Mouse (Mus musculus): ENCODE results near the gene Numa1. TPM values are rescaled to one million over a fixed set of nuclear protein-coding genes. Genes with fewer than 3 reads are reported as not detected.
"Not testable (repeated sequence)": the region's sequence is repeated elsewhere in the genome, so short reads cannot be mapped to it uniquely, and the experiment has no call there.

Numa1 gene
- polyA plus RNA-seq, 1 experiment = 71.8 TPM

DNA sequence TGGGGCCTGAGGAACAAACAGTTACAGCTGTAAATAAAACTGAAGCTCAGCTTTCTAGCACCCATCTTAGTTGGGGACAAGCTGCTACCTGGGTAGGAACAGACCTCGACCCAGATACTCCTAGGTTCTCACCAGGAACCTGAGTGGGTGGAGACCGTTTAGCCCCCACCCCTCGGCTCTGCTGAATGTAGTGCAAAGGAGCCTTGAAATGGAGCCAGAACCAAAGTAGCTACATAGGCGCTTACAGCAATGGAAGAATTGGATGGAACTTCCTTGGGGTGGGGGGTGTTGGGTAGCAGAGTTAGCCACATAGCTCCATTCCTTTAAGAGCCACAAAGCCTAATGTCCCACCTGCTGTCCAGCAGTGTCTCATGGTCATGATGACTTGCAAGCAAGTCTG lies 83.0 kb downstream of the Numa1 start:
- 56% methylated on average over 4 of the region's 4 CpGs for WGBS
- DNase-seq = no peak
- Histone ChIP-seq H3K27me3 (replicated peaks; ENCODE audit: control insufficient read depth, insufficient read depth, low read length) (no peaks in the 10 kb centered on the region), H3K4me1 (ENCODE audit: control insufficient read depth, insufficient read depth, low read length) (peaks cover 12% of the 10 kb centered on the region; the same call in 1 of the 2 replicates), H3K27ac (ENCODE audit: insufficient read depth, low read depth, low read length) (peak overlapping the region; percentile 89), H3K4me3 (ENCODE audit: insufficient read depth, low read depth, low read length) (peak overlapping the region; percentile 54), H3K36me3 (ENCODE audit: control insufficient read depth, insufficient read depth, low read length) (peaks cover 4% of the 10 kb centered on the region)
- no peak for TF ChIP-seq CTCF (conservative IDR thresholded peaks at IDR 0.05; ENCODE audit: insufficient read depth, insufficient read length, low read depth, low read length)

DNA sequence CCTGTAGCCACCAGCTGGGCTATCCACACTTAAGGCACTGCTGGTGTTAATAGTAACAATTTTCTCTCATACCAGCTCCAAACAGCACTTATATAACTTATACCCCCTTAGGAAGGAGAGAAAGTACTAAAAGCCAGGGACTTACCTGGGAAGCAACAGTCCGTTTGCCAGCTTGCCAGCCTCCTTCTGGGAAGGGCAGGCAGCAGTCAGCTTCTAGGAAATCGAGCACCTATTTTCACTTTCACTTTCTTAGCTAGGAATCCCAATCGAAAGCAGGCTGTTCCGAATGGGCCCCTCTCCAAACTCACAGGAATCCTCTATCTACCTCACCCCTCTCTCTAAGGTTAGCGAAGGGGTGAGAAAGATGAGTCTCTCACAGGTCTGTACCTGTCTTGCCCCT lies 83.5 kb downstream of the Numa1 start:
- Histone ChIP-seq H3K4me1 (ENCODE audit: control insufficient read depth, insufficient read depth, low read length) (peaks cover 12% of the 10 kb centered on the region; the same call in 1 of the 2 replicates), H3K36me3 (ENCODE audit: control insufficient read depth, insufficient read depth, low read length) (peaks cover 3% of the 10 kb centered on the region), H3K27me3 (replicated peaks; ENCODE audit: control insufficient read depth, insufficient read depth, low read length) (no peaks in the 10 kb centered on the region), H3K4me3 (ENCODE audit: insufficient read depth, low read depth, low read length) (peak overlapping the region; percentile 54), H3K27ac (ENCODE audit: insufficient read depth, low read depth, low read length) (peak overlapping the region; percentile 89)
- TF ChIP-seq CTCF (conservative IDR thresholded peaks at IDR 0.05; ENCODE audit: insufficient read depth, insufficient read length, low read depth, low read length) (no peak), POLR2A (IDR thresholded peaks at IDR 0.05; ENCODE audit: low read depth, low read length) (no peak)
- 21% methylated on average over 5 of the region's 5 CpGs for WGBS
- peak; percentile 66 for DNase-seq

DNA sequence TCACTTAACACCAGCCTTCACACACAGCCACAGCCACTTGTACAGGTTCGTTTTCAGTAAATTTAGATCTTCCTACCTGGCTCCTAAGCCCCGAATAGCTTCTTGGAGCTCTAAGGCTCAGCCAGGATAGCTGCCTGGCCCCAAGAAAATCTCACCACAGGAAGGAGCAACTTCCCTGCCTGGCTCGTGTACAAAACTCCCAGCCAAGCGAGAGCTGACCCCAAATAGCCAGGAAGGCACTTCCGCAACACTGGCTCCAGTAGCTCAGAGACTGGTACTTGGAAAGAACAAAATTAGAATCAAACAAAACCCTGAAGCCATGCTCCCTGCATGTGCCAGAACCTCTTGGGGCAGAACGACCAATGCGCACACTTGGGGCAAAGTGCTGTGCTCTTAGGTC lies 84.1 kb downstream of the Numa1 start:
- Histone ChIP-seq H3K4me1 (ENCODE audit: control insufficient read depth, insufficient read depth, low read length) (peaks cover 12% of the 10 kb centered on the region; the same call in 1 of the 2 replicates), H3K36me3 (ENCODE audit: control insufficient read depth, insufficient read depth, low read length) (peaks cover 3% of the 10 kb centered on the region), H3K27me3 (replicated peaks; ENCODE audit: control insufficient read depth, insufficient read depth, low read length) (no peaks in the 10 kb centered on the region), H3K4me3 (ENCODE audit: insufficient read depth, low read depth, low read length) (peak overlapping the region; percentile 54), H3K27ac (ENCODE audit: insufficient read depth, low read depth, low read length) (peak overlapping the region; percentile 89)
- 34% methylated on average over 7 of the region's 7 CpGs for WGBS
- no peak for TF ChIP-seq POLR2A (IDR thresholded peaks at IDR 0.05; ENCODE audit: low read depth, low read length)
- peak; percentile 74 for DNase-seq

DNA sequence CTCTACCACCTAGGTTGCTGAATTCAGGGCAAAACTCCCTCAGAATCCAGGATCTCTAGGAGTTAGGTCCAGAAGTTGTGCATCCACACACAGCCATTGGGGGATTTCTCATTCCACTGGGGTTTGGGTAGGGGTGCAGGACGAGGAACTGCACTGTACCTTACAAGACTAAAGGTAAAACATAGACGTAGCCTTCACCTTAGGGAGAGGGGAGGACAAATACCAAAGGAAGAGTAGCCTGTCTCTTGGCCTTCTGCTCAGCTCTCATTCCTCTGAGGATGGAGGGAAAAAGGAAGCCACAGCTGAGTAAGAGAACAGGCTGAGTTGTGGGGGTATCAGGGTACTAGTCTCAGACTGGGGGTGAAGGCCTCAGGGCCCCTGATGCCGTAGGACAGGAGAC lies 84.7 kb downstream of the Numa1 start, which contains the start of gene Il18bp:
TSS of gene Il18bp (minus strand) at position 101 of the 400 bp plus-strand sequence.
- H3K4me3 ChIP-seq (ENCODE audit: insufficient read depth, low read depth, low read length) = peak within 1 kb of the TSS; percentile 54
- peaks cover 2% of the 10 kb centered on the region; the same call in 1 of the 2 replicates for H3K36me3 ChIP-seq (ENCODE audit: control insufficient read depth, insufficient read depth, low read length)
- no peak for DNase-seq
- peak within 1 kb of the TSS; percentile 89 for H3K27ac ChIP-seq (ENCODE audit: insufficient read depth, low read depth, low read length)
- H3K4me1 ChIP-seq (ENCODE audit: control insufficient read depth, insufficient read depth, low read length) = peaks cover 12% of the 10 kb centered on the region; the same call in 1 of the 2 replicates
- no peaks in the 10 kb centered on the region for H3K27me3 ChIP-seq (replicated peaks; ENCODE audit: control insufficient read depth, insufficient read depth, low read length)
- 86% methylated on average over 3 of the region's 3 CpGs for WGBS
- TF ChIP-seq POLR2A (IDR thresholded peaks at IDR 0.05; ENCODE audit: low read depth, low read length) (no peak), CTCF (conservative IDR thresholded peaks at IDR 0.05; ENCODE audit: insufficient read depth, insufficient read length, low read depth, low read length) (no peak)

DNA sequence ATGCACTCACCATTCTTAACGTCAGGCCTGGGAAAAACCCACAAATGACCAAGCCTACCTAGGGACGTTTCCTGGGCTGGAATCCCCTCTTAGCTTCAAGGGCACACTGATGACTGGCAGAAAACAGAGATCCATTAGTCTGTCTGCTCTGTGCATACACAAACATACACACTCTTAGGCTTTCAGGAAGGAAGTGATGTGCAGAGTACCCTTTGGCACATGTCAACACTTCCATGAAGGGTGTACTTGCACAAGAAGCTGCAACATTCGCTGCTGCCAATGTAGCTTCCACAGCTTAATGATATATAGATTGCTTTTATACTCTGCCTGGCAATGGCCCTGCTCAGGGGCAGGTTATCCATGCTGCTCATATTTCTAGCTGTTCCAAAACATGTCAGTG lies 85.5 kb downstream of the Numa1 start:
- Histone ChIP-seq H3K36me3 (ENCODE audit: control insufficient read depth, insufficient read depth, low read length) (no peaks in the 10 kb centered on the region; the same call in 1 of the 2 replicates), H3K27ac (ENCODE audit: insufficient read depth, low read depth, low read length) (no peak overlapping the region), H3K4me3 (ENCODE audit: insufficient read depth, low read depth, low read length) (no peak overlapping the region), H3K27me3 (replicated peaks; ENCODE audit: control insufficient read depth, insufficient read depth, low read length) (no peaks in the 10 kb centered on the region), H3K4me1 (ENCODE audit: control insufficient read depth, insufficient read depth, low read length) (peaks cover 12% of the 10 kb centered on the region; the same call in 1 of the 2 replicates)
- DNase-seq = no peak
- TF ChIP-seq CTCF (conservative IDR thresholded peaks at IDR 0.05; ENCODE audit: insufficient read depth, insufficient read length, low read depth, low read length) = no peak
- no peak for TF ChIP-seq POLR2A (IDR thresholded peaks at IDR 0.05; ENCODE audit: low read depth, low read length)
- 66% methylated on average over 3 of the region's 3 CpGs for WGBS

DNA sequence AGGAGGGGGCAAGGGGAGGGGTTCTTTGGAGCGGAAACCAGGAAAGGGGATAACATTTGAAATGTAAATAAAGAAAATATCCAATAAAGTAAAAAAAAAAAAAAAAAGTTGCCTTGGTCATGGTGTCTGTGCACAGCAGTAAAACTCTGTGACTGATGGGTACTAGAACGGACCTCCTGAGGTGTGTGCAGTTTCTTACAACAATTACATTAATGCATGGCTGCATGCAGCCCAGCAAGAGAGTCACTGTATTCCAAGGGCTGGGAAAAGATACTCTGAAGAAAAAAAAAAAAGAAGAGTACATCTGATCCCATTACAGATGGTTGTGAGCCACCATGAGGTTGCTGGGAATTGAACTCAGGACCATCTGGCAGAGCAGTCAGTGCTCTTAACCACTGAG lies 87.0 kb downstream of the Numa1 start:
- not testable (repeated sequence) for H3K36me3 ChIP-seq (ENCODE audit: control insufficient read depth, insufficient read depth, low read length); H3K27me3 ChIP-seq (replicated peaks; ENCODE audit: control insufficient read depth, insufficient read depth, low read length); H3K27ac ChIP-seq (ENCODE audit: insufficient read depth, low read depth, low read length); DNase-seq; H3K4me3 ChIP-seq (ENCODE audit: insufficient read depth, low read depth, low read length)
- peaks cover 12% of the 10 kb centered on the region; the same call in 1 of the 2 replicates for H3K4me1 ChIP-seq (ENCODE audit: control insufficient read depth, insufficient read depth, low read length)
- 94% methylated on average over 2 of the region's 2 CpGs for WGBS

DNA sequence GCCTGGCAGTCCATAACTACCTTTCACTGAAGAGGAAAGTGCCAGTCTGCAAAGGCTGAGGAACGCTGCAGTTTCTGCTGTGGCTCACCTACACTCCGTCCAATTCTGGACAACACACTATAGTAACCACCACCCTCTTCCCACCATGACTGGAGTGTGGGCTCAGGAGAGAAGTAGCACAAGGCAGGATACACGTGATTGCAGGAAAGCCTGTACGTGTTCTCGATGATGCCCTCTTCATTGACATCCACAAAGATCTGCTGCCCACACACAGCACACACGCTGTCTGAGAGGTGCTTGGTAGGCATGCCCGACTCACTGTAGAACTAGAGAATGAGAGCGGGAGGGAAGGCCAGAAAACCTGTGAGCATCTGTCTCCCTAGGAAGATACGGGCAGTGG lies 89.9 kb downstream of the Numa1 start:
- TF ChIP-seq CTCF (conservative IDR thresholded peaks at IDR 0.05; ENCODE audit: insufficient read depth, insufficient read length, low read depth, low read length) (no peak), POLR2A (IDR thresholded peaks at IDR 0.05; ENCODE audit: low read depth, low read length) (no peak)
- 89% methylated on average over 9 of the region's 9 CpGs for WGBS
- H3K27me3 ChIP-seq (replicated peaks; ENCODE audit: control insufficient read depth, insufficient read depth, low read length) = no peaks in the 10 kb centered on the region
- H3K27ac ChIP-seq (ENCODE audit: insufficient read depth, low read depth, low read length) = no peak overlapping the region
- H3K4me1 ChIP-seq (ENCODE audit: control insufficient read depth, insufficient read depth, low read length) = no peaks in the 10 kb centered on the region
- DNase-seq = no peak
- no peaks in the 10 kb centered on the region for H3K36me3 ChIP-seq (ENCODE audit: control insufficient read depth, insufficient read depth, low read length)
- no peak overlapping the region for H3K4me3 ChIP-seq (ENCODE audit: insufficient read depth, low read depth, low read length)
